Mouse (Mus musculus) stomach, adult 2 months (tissue): ENCODE measurements around the gene Cyp4a32. TPM values are rescaled to one million over a fixed set of nuclear protein-coding genes. Genes with fewer than 3 reads are reported as not detected.

Experiments
- polyA plus RNA-seq: library from polyadenylated mRNA; depleted of rRNA; stranded (reverse); fragments of >200 nt; gene quantifications from 2 replicates; pipeline ENCODE4 v1.2.3, GENCODE M21; 2012; rRNA removed

Cyp4a32 gene
- 0.14 and 0.26 TPM in 2 replicates for polyA plus RNA-seq

GRCm38 (mm10) chr4:115600611-115601010 lies at the start of gene Cyp4a32:
Cyp4a32 (plus strand) TSS chr4:115600969.

GRCm38 (mm10) chr4:115563401-115563800 lies 37.4 kb upstream of the Cyp4a32 start, which contains the start of gene Cyp4a31:
Cyp4a31 (plus strand) TSS chr4:115563649.

GRCm38 (mm10) chr4:115647580-115647979 lies 46.8 kb downstream of the Cyp4a32 start, which contains the start of gene Cyp4b1:
Cyp4b1 (minus strand) TSS chr4:115647723.

Other genes starting within 250 kb of the Cyp4a32 start
- gene Cyp4a12b, start 189.3 kb upstream of the Cyp4a32 start, polyA plus RNA-seq: 0.08 TPM in 1 of 2 replicates, not detected in the other
- gene Cyp4a30b, start 148.4 kb upstream of the Cyp4a32 start, polyA plus RNA-seq: not detected in 2 replicates
- not detected in 2 replicates for gene Cyp4a14, start 104.8 kb upstream of the Cyp4a32 start, polyA plus RNA-seq
- 0.10 and 0.26 TPM in 2 replicates for gene Cyp4a10, start 82.7 kb upstream of the Cyp4a32 start, polyA plus RNA-seq
- not detected in 2 replicates for gene Cyp4a31, start 37.3 kb upstream of the Cyp4a32 start, polyA plus RNA-seq
- 5.7 and 8.5 TPM in 2 replicates for gene Cyp4b1, start 46.8 kb downstream of the Cyp4a32 start, polyA plus RNA-seq
- 5.6 and 5.9 TPM in 2 replicates for gene Efcab14, start 136.8 kb downstream of the Cyp4a32 start, polyA plus RNA-seq
- not detected in 2 replicates for gene Tex38, start 180.0 kb downstream of the Cyp4a32 start, polyA plus RNA-seq
- gene Atpaf1, start 183.8 kb downstream of the Cyp4a32 start, polyA plus RNA-seq: 7.7 and 18.9 TPM in 2 replicates
- gene Mob3c, start 227.1 kb downstream of the Cyp4a32 start, polyA plus RNA-seq: 6.3 and 6.8 TPM in 2 replicates
- gene Mknk1, start 238.2 kb downstream of the Cyp4a32 start, polyA plus RNA-seq: 12.3 and 17.2 TPM in 2 replicates